Mouse (Mus musculus) forebrain, embryonic 15.5 days (tissue): Measurements from ENCODE around the gene Ddx19a. TPM values are rescaled to one million over a fixed set of nuclear protein-coding genes. Genes with fewer than 3 reads are reported as not detected.
A peak's percentile ranks its signal among the peaks of the same experiment; 100 is the strongest.

Experiments
- ATAC-seq: fragments of 200-750 bp; cut with Nextera tagmentation; replicated peaks from 2 replicates; pipeline ENCODE4 v1.8.0; 2017; ENCODE audit warnings: mild to moderate bottlenecking, moderate TSS enrichment, moderate library complexity
- H3K27ac ChIP-seq: fragments of 300-500 bp; sonication (generic); replicated peaks from 2 replicates; pipeline ENCODE4 v1.5.1; 2015; ENCODE audit warnings: mild to moderate bottlenecking, inconsistent platforms
- H3K27me3 ChIP-seq: fragments of 300-500 bp; sonication (generic); 2 replicates; pipeline ENCODE4 v1.6.1; 2015; ENCODE audit warnings: inconsistent platforms
- H3K36me3 ChIP-seq: fragments of 300-500 bp; sonication (generic); 2 replicates; pipeline ENCODE4 v1.6.1; 2015; ENCODE audit warnings: mild to moderate bottlenecking, inconsistent platforms
- H3K4me1 ChIP-seq: fragments of 300-500 bp; sonication (generic); 2 replicates; pipeline ENCODE4 v1.6.1; 2015; ENCODE audit warnings: inconsistent platforms
- H3K4me2 ChIP-seq: fragments of 300-500 bp; sonication (generic); replicated peaks from 2 replicates; pipeline ENCODE4 v1.6.1; 2015; ENCODE audit warnings: mild to moderate bottlenecking, inconsistent platforms
- H3K4me3 ChIP-seq: fragments of 300-500 bp; sonication (generic); 2 replicates; pipeline ENCODE4 v1.5.1; 2015; ENCODE audit warnings: mild to moderate bottlenecking, inconsistent platforms
- H3K9ac ChIP-seq: fragments of 300-500 bp; sonication (generic); replicated peaks from 2 replicates; pipeline ENCODE4 v1.6.1; 2015; ENCODE audit warnings: mild to moderate bottlenecking, inconsistent platforms
- H3K9me3 ChIP-seq: fragments of 300-500 bp; sonication (generic); 2 replicates; pipeline ENCODE4 v1.6.1; 2016; ENCODE audit warnings: inconsistent platforms
- WGBS: fragments of 180-500 bp; shearing (Covaris S2); methylation state at CpG from one replicate; pipeline ENCODE4 v1.1.7; 2015; ENCODE audit warnings: mixed read lengths; 5-methylcytosine and 5-hydroxymethylcytosine counted together
- polyA plus RNA-seq: library from polyadenylated mRNA; unstranded; fragments of >200 nt; fragmentation: Nextera tagmentation; extraction: Ambion mirVana; gene quantifications from 2 replicates; pipeline ENCODE4 v1.2.1, GENCODE M21; 2015

The Ddx19a gene
- polyA plus RNA-seq, result 13.0 and 13.5 TPM in 2 replicates

GRCm38 (mm10) chr8:110997547-110998531 lies at the start of gene Ddx19a:
Gene Ddx19a, minus strand, starts transcription at chr8:110997800.
- H3K36me3 ChIP-seq, result peaks cover 10% of the 10 kb centered on the region
- H3K4me3 ChIP-seq, result peak within 1 kb of the TSS; percentile 93
- peaks cover 16% of the 10 kb centered on the region for H3K4me1 ChIP-seq
- peak within 1 kb of the TSS; percentile 78 for H3K4me2 ChIP-seq
- peak within 1 kb of the TSS; percentile 88 for H3K27ac ChIP-seq
- no peaks in the 10 kb centered on the region for H3K9me3 ChIP-seq
- ATAC-seq, result peak; percentile 98
- H3K9ac ChIP-seq, result peak within 1 kb of the TSS; percentile 85
- H3K27me3 ChIP-seq, result no peaks in the 10 kb centered on the region
- WGBS, result 4% methylated on average over 58 of the region's 58 CpGs

GRCm38 (mm10) chr8:111044003-111044734 lies 46.6 kb upstream of the Ddx19a start:
- WGBS, result 49% methylated on average over 2 of the region's 2 CpGs

GRCm38 (mm10) chr8:111042546-111042945 lies 44.9 kb upstream of the Ddx19a start:
- Histone ChIP-seq H3K4me2 (no peak overlapping the region), H3K27me3 (no peaks in the 10 kb centered on the region), H3K9ac (no peak overlapping the region), H3K4me1 (no peaks in the 10 kb centered on the region), H3K36me3 (peaks cover 92% of the 10 kb centered on the region), H3K9me3 (no peaks in the 10 kb centered on the region), H3K4me3 (no peak overlapping the region), H3K27ac (no peak overlapping the region)
- WGBS, result 95% methylated on average over 19 of the region's 19 CpGs
- no peak for ATAC-seq

More at GRCm38 (mm10) chr8:111044003-111044734, 46.6 kb upstream of the Ddx19a start:
- Histone ChIP-seq H3K4me3 (no peak overlapping the region), H3K27me3 (no peaks in the 10 kb centered on the region), H3K4me2 (no peak overlapping the region), H3K4me1 (no peaks in the 10 kb centered on the region), H3K36me3 (peaks cover 97% of the 10 kb centered on the region), H3K27ac (no peak overlapping the region), H3K9ac (no peak overlapping the region), H3K9me3 (no peaks in the 10 kb centered on the region)
- ATAC-seq, result no peak

- no peak overlapping the region for H3K4me2 ChIP-seq
- 94% methylated on average over 15 of the region's 15 CpGs for WGBS
- peaks cover 4% of the 10 kb centered on the region; the same call in 1 of the 2 replicates for H3K27me3 ChIP-seq
- ATAC-seq, result no peak
- H3K4me1 ChIP-seq, result peaks cover 28% of the 10 kb centered on the region
- H3K27ac ChIP-seq, result no peak overlapping the region
- H3K4me3 ChIP-seq, result no peak overlapping the region
- no peaks in the 10 kb centered on the region for H3K9me3 ChIP-seq
- no peak overlapping the region for H3K9ac ChIP-seq
- peaks cover 45% of the 10 kb centered on the region for H3K36me3 ChIP-seq
Measured at GRCm38 (mm10) chr8:111036591-111036990, 39.0 kb upstream of the Ddx19a start.

- H3K4me1 ChIP-seq, result peaks cover 28% of the 10 kb centered on the region
- peaks cover 10% of the 10 kb centered on the region; the same call in 1 of the 2 replicates for H3K27me3 ChIP-seq
- H3K27ac ChIP-seq, result peak overlapping the region; percentile 85
- H3K9me3 ChIP-seq, result no peaks in the 10 kb centered on the region
- H3K36me3 ChIP-seq, result peaks cover 24% of the 10 kb centered on the region
- H3K4me3 ChIP-seq, result peak overlapping the region; percentile 82
- 23% methylated on average over 12 of the region's 12 CpGs for WGBS
- H3K9ac ChIP-seq, result peak overlapping the region; percentile 82
- ATAC-seq, result no peak
- peak overlapping the region; percentile 56 for H3K4me2 ChIP-seq
Measured at GRCm38 (mm10) chr8:111034276-111034675, 36.7 kb upstream of the Ddx19a start.

- Histone ChIP-seq H3K4me1 (peaks cover 28% of the 10 kb centered on the region), H3K4me3 (peak overlapping the region; percentile 82), H3K27ac (peak overlapping the region; percentile 85), H3K9me3 (no peaks in the 10 kb centered on the region), H3K27me3 (peaks cover 10% of the 10 kb centered on the region; the same call in 1 of the 2 replicates), H3K4me2 (peak overlapping the region; percentile 56), H3K36me3 (peaks cover 18% of the 10 kb centered on the region), H3K9ac (peak overlapping the region; percentile 82)
- WGBS, result 6% methylated on average over 37 of the region's 37 CpGs
- peak; percentile 100 for ATAC-seq
Measured at GRCm38 (mm10) chr8:111033482-111034215, 36.0 kb upstream of the Ddx19a start.

GRCm38 (mm10) chr8:111032916-111033315 lies 35.3 kb upstream of the Ddx19a start, which contains the start of gene Aars:
Gene Aars, plus strand, starts transcription at chr8:111033144.
- Histone ChIP-seq H3K27ac (peak within 1 kb of the TSS; percentile 85), H3K27me3 (peaks cover 10% of the 10 kb centered on the region; the same call in 1 of the 2 replicates), H3K4me2 (peak within 1 kb of the TSS; percentile 56), H3K4me3 (peak within 1 kb of the TSS; percentile 82), H3K9me3 (no peaks in the 10 kb centered on the region), H3K36me3 (peaks cover 11% of the 10 kb centered on the region), H3K4me1 (peaks cover 33% of the 10 kb centered on the region), H3K9ac (peak within 1 kb of the TSS; percentile 82)
- WGBS, result 96% methylated on average over 7 of the region's 7 CpGs
- ATAC-seq, result no peak

- Histone ChIP-seq H3K4me1 (peaks cover 38% of the 10 kb centered on the region), H3K4me3 (no peak within 1 kb of the TSS), H3K9ac (no peak within 1 kb of the TSS), H3K27ac (no peak within 1 kb of the TSS), H3K9me3 (no peaks in the 10 kb centered on the region), H3K36me3 (peaks cover 3% of the 10 kb centered on the region; the same call in 1 of the 2 replicates), H3K4me2 (no peak within 1 kb of the TSS), H3K27me3 (peaks cover 10% of the 10 kb centered on the region; the same call in 1 of the 2 replicates)
- no peak for ATAC-seq
- WGBS, result 97% methylated on average over 19 of the region's 19 CpGs
Measured at GRCm38 (mm10) chr8:111031572-111031971, 34.0 kb upstream of the Ddx19a start, which contains the start of gene Ddx19b. Gene Ddx19b, minus strand, starts transcription at chr8:111031751.

GRCm38 (mm10) chr8:111030045-111030444 lies 32.4 kb upstream of the Ddx19a start:
- Histone ChIP-seq H3K36me3 (no peaks in the 10 kb centered on the region), H3K9ac (no peak overlapping the region)
- 83% methylated on average over 6 of the region's 6 CpGs for WGBS

GRCm38 (mm10) chr8:111029589-111029988 lies 32.0 kb upstream of the Ddx19a start:
- Histone ChIP-seq H3K4me1 (peaks cover 18% of the 10 kb centered on the region), H3K27me3 (peaks cover 10% of the 10 kb centered on the region; the same call in 1 of the 2 replicates), H3K4me2 (no peak overlapping the region), H3K4me3 (no peak overlapping the region), H3K9ac (no peak overlapping the region), H3K9me3 (no peaks in the 10 kb centered on the region), H3K27ac (no peak overlapping the region), H3K36me3 (no peaks in the 10 kb centered on the region)
- no peak for ATAC-seq
- WGBS, result 57% methylated on average over 4 of the region's 4 CpGs

More at GRCm38 (mm10) chr8:111030045-111030444, 32.4 kb upstream of the Ddx19a start:
- Histone ChIP-seq H3K4me1 (peaks cover 23% of the 10 kb centered on the region), H3K27ac (no peak overlapping the region), H3K4me3 (no peak overlapping the region), H3K9me3 (no peaks in the 10 kb centered on the region), H3K27me3 (peaks cover 10% of the 10 kb centered on the region; the same call in 1 of the 2 replicates), H3K4me2 (no peak overlapping the region)
- no peak for ATAC-seq

- Histone ChIP-seq H3K36me3 (no peaks in the 10 kb centered on the region), H3K4me1 (peaks cover 10% of the 10 kb centered on the region), H3K4me3 (peak overlapping the region; percentile 59), H3K27ac (peak overlapping the region; percentile 60), H3K4me2 (peak overlapping the region; percentile 70), H3K27me3 (peaks cover 10% of the 10 kb centered on the region; the same call in 1 of the 2 replicates), H3K9ac (peak overlapping the region; percentile 79), H3K9me3 (no peaks in the 10 kb centered on the region)
- WGBS, result under 1% methylated on average over 31 of the region's 31 CpGs
- ATAC-seq, result peak; percentile 91
Measured at GRCm38 (mm10) chr8:111027391-111027937, 29.9 kb upstream of the Ddx19a start.
